Mouse (Mus musculus) CH12.LX (cell line): Measurements from ENCODE around the gene Trat1. TPM values are rescaled to one million over a fixed set of nuclear protein-coding genes. Genes with fewer than 3 reads are reported as not detected.

Source experiments
- DNase-seq: peaks from one replicate; pipeline ENCODE4 v3.0.0-alpha.2; 2013; ENCODE audit errors: extremely low read depth
- H3K27ac ChIP-seq: 2 replicates; pipeline ENCODE4 v1.5.1; 2012; ENCODE audit warnings: low read depth, mild to moderate bottlenecking, control low read depth, moderate library complexity; ENCODE audit not compliant: insufficient read depth
- H3K27me3 ChIP-seq: replicated peaks from 2 replicates; pipeline ENCODE3; 2012; ENCODE audit warnings: inconsistent platforms
- H3K36me3 ChIP-seq, 2 experiments: replicated peaks in 1 of 2; 2 replicates each; pipeline versions ENCODE3 to v1.6.1; 2012; ENCODE audit warnings: inconsistent platforms in 1 of 2, low read length in 1 of 2, mild to moderate bottlenecking in 1 of 2, mixed read lengths in 1 of 2, moderate library complexity in 1 of 2; ENCODE audit not compliant: control insufficient read depth in 1 of 2, insufficient read depth in 1 of 2
- H3K4me1 ChIP-seq, 2 experiments: 2 replicates each; pipeline ENCODE4 v1.6.1; 2012; ENCODE audit warnings: inconsistent platforms in 1 of 2, moderate library complexity in 1 of 2; ENCODE audit not compliant: insufficient read depth in 2 of 2, control insufficient read depth in 1 of 2
- H3K4me2 ChIP-seq: 2 replicates; pipeline ENCODE4 v1.6.1; 2012; ENCODE audit warnings: low read depth, mild to moderate bottlenecking, control low read depth; ENCODE audit not compliant: poor library complexity, insufficient read depth, severe bottlenecking
- H3K4me3 ChIP-seq, 3 experiments: fragments of 150-350 bp in 1 of 3; sonication (generic) in 1 of 3; replicated peaks in 1 of 3; 2 replicates each; pipeline versions ENCODE3 to v1.5.1; 2011 to 2012; ENCODE audit warnings: low read depth in 2 of 3, low read length in 2 of 3, mild to moderate bottlenecking in 2 of 3, moderate library complexity in 2 of 3, control low read depth in 1 of 3, improper control_type of control experiment in 1 of 3, inconsistent platforms in 1 of 3, mixed read lengths in 1 of 3; ENCODE audit not compliant: poor library complexity in 1 of 3
- H3K79me2 ChIP-seq: replicated peaks from 2 replicates; pipeline ENCODE4 v1.6.1; 2012; ENCODE audit warnings: mild to moderate bottlenecking, moderate library complexity; ENCODE audit not compliant: control insufficient read depth, poor library complexity, insufficient read depth, severe bottlenecking; ENCODE audit errors: extremely low read depth
- H3K9ac ChIP-seq: 2 replicates; pipeline ENCODE4 v1.6.1; 2012; ENCODE audit warnings: low read depth, mild to moderate bottlenecking, control low read depth, moderate library complexity; ENCODE audit not compliant: insufficient read depth
- H3K9me3 ChIP-seq: replicated peaks from 2 replicates; pipeline ENCODE3; 2012; ENCODE audit warnings: low read length, inconsistent platforms, mixed read lengths
- BHLHE40 ChIP-seq: IDR thresholded peaks from 2 replicates; pipeline ENCODE4 v1.6.1; 2011; ENCODE audit warnings: mild to moderate bottlenecking, low read depth, low read length, improper control_type of control experiment
- CHD2 ChIP-seq: IDR thresholded peaks from 2 replicates; pipeline ENCODE4 v1.6.1; 2011; ENCODE audit warnings: low read length, improper control_type of control experiment
- CTCF ChIP-seq, 2 experiments: IDR thresholded peaks in 1 of 2; conservative IDR thresholded peaks in 1 of 2; 2 replicates each; pipeline ENCODE4 v1.5.1; 2011 to 2012; ENCODE audit warnings: low read depth in 2 of 2, low read length in 2 of 2, improper control_type of control experiment in 1 of 2, inconsistent platforms in 1 of 2, mild to moderate bottlenecking in 1 of 2, moderate library complexity in 1 of 2
- E2F4 ChIP-seq: IDR thresholded peaks from 2 replicates; pipeline ENCODE4 v1.6.1; 2011; ENCODE audit warnings: low read depth, low read length, improper control_type of control experiment; ENCODE audit not compliant: insufficient replicate concordance
- ELF1 ChIP-seq: IDR thresholded peaks from 2 replicates; pipeline ENCODE4 v1.6.1; 2014; ENCODE audit warnings: low read depth, mild to moderate bottlenecking, inconsistent platforms, low read length, improper control_type of control experiment
- EP300 ChIP-seq: IDR thresholded peaks from 2 replicates; pipeline ENCODE4 v1.6.1; 2011; ENCODE audit warnings: low read length, improper control_type of control experiment
- ETS1 ChIP-seq: conservative IDR thresholded peaks from 2 replicates; pipeline ENCODE4 v1.6.1; 2012; ENCODE audit warnings: low read depth, mild to moderate bottlenecking, inconsistent platforms, low read length, improper control_type of control experiment, moderate library complexity
- GABPA ChIP-seq: IDR thresholded peaks from 2 replicates; pipeline ENCODE4 v1.6.1; 2012; ENCODE audit warnings: low read depth, low read length, improper control_type of control experiment, inconsistent platforms; ENCODE audit not compliant: insufficient replicate concordance
- HCFC1 ChIP-seq: IDR thresholded peaks from 2 replicates; pipeline ENCODE4 v1.6.1; 2012; ENCODE audit warnings: low read depth, mild to moderate bottlenecking, inconsistent platforms, low read length, improper control_type of control experiment
- IRF4 ChIP-seq: IDR thresholded peaks from 2 replicates; pipeline ENCODE4 v1.6.1; 2014; ENCODE audit warnings: low read depth, mild to moderate bottlenecking, inconsistent platforms, low read length, improper control_type of control experiment
- JUN ChIP-seq: IDR thresholded peaks from 2 replicates; pipeline ENCODE4 v1.6.1; 2011; ENCODE audit warnings: low read depth, mild to moderate bottlenecking, low read length, improper control_type of control experiment, moderate library complexity; ENCODE audit not compliant: insufficient read depth
- JUND ChIP-seq: conservative IDR thresholded peaks from 2 replicates; pipeline ENCODE4 v1.6.1; 2011; ENCODE audit warnings: low read depth, low read length, improper control_type of control experiment
- KAT2A ChIP-seq: IDR thresholded peaks from 2 replicates; pipeline ENCODE4 v1.6.1; 2012; ENCODE audit warnings: low read length, improper control_type of control experiment, inconsistent platforms; ENCODE audit not compliant: insufficient replicate concordance
- MAX ChIP-seq: IDR thresholded peaks from 2 replicates; pipeline ENCODE4 v1.6.1; 2011; ENCODE audit warnings: low read length, improper control_type of control experiment
- MAZ ChIP-seq: IDR thresholded peaks from 2 replicates; pipeline ENCODE4 v1.6.1; 2012; ENCODE audit warnings: low read depth, mild to moderate bottlenecking, inconsistent platforms, low read length, improper control_type of control experiment, moderate library complexity
- MEF2A ChIP-seq: IDR thresholded peaks from 2 replicates; pipeline ENCODE4 v1.6.1; 2014; ENCODE audit warnings: low read depth, mild to moderate bottlenecking, inconsistent platforms, low read length, improper control_type of control experiment, borderline replicate concordance
- MXI1 ChIP-seq: IDR thresholded peaks from 2 replicates; pipeline ENCODE4 v1.6.1; 2011; ENCODE audit warnings: mild to moderate bottlenecking, low read depth, low read length, improper control_type of control experiment
- NELFE ChIP-seq: IDR thresholded peaks from 2 replicates; pipeline ENCODE4 v1.6.1; 2011; ENCODE audit warnings: low read depth, low read length, improper control_type of control experiment
- NRF1 ChIP-seq: IDR thresholded peaks from 2 replicates; pipeline ENCODE4 v1.6.1; 2014; ENCODE audit warnings: low read depth, mild to moderate bottlenecking, inconsistent platforms, low read length, improper control_type of control experiment, moderate library complexity
- PAX5 ChIP-seq: IDR thresholded peaks from 2 replicates; pipeline ENCODE4 v1.6.1; 2012; ENCODE audit warnings: low read length, inconsistent platforms, mixed read lengths
- POLR2A ChIP-seq: IDR thresholded peaks from 2 replicates; pipeline ENCODE4 v1.6.1; 2011; ENCODE audit warnings: low read depth, mild to moderate bottlenecking, improper control_type of control experiment, low read length
- POLR2AphosphoS2 ChIP-seq: IDR thresholded peaks from 2 replicates; pipeline ENCODE4 v1.6.1; 2011; ENCODE audit warnings: low read depth, low read length, improper control_type of control experiment
- RAD21 ChIP-seq: IDR thresholded peaks from 2 replicates; pipeline ENCODE4 v1.6.1; 2011; ENCODE audit warnings: low read depth, mild to moderate bottlenecking, low read length, improper control_type of control experiment, moderate library complexity
- RCOR1 ChIP-seq: conservative IDR thresholded peaks from 2 replicates; pipeline ENCODE4 v1.6.1; 2012; ENCODE audit warnings: low read depth, mild to moderate bottlenecking, inconsistent platforms, low read length, improper control_type of control experiment
- SIN3A ChIP-seq: IDR thresholded peaks from 2 replicates; pipeline ENCODE4 v1.6.1; 2012; ENCODE audit warnings: low read length, improper control_type of control experiment, inconsistent platforms
- SMC3 ChIP-seq: IDR thresholded peaks from 2 replicates; pipeline ENCODE4 v1.6.1; 2011; ENCODE audit warnings: low read depth, low read length, improper control_type of control experiment
- TBP ChIP-seq: conservative IDR thresholded peaks from 2 replicates; pipeline ENCODE4 v1.6.1; 2011; ENCODE audit warnings: low read depth, low read length, improper control_type of control experiment
- TCF12 ChIP-seq: IDR thresholded peaks from 2 replicates; pipeline ENCODE4 v1.6.1; 2014; ENCODE audit warnings: low read depth, mild to moderate bottlenecking, inconsistent platforms, low read length, improper control_type of control experiment
- USF1 ChIP-seq: IDR thresholded peaks from 2 replicates; pipeline ENCODE4 v1.6.1; 2014; ENCODE audit warnings: low read depth, mild to moderate bottlenecking, inconsistent platforms, low read length, improper control_type of control experiment
- USF2 ChIP-seq: conservative IDR thresholded peaks from 2 replicates; pipeline ENCODE4 v1.6.1; 2011; ENCODE audit warnings: low read depth, low read length, improper control_type of control experiment
- ZKSCAN1 ChIP-seq: IDR thresholded peaks from 2 replicates; pipeline ENCODE4 v1.6.1; 2012; ENCODE audit warnings: low read depth, inconsistent platforms, low read length, improper control_type of control experiment, borderline replicate concordance
- ZMIZ1 ChIP-seq: IDR thresholded peaks from 2 replicates; pipeline ENCODE4 v1.6.1; 2012; ENCODE audit warnings: low read depth, mild to moderate bottlenecking, inconsistent platforms, low read length, improper control_type of control experiment
- ZNF384 ChIP-seq: IDR thresholded peaks from 2 replicates; pipeline ENCODE4 v1.6.1; 2012; ENCODE audit warnings: low read depth, low read length, improper control_type of control experiment, inconsistent platforms
- dilution Hi-C: fragments of 300-500 bp; cut with MboI; formaldehyde crosslinking; loops from 2 replicates; pipeline ENCODE4 v1.14.3; 2020; ENCODE audit warnings: low sequenced_read_pairs; ENCODE audit not compliant: extremely low pct_unique_long_range_greater_than_20kb, extremely low pct_ligation_motif_present
- in situ Hi-C: fragments of 300-500 bp; cut with MboI; formaldehyde crosslinking; loops from 3 replicates; pipeline ENCODE4 v1.14.3; 2019; ENCODE audit warnings: low sequenced_read_pairs, low pct_ligation_motif_present, low pct_unique_long_range_greater_than_20kb, mixed read lengths
- polyA plus RNA-seq: library from polyadenylated mRNA; unstranded; fragments of >175 nt; gene quantifications from 2 replicates; pipeline ENCODE4 v1.2.1, GENCODE M21; 2012; ENCODE audit warnings: low read depth; ENCODE audit not compliant: insufficient read length
- total RNA-seq, 2 experiments: library from RNA; depleted of rRNA; stranded (reverse); fragments of 300-350 nt in 1 of 2; fragments of >200 nt in 1 of 2; gene quantifications; 2 replicates each; pipeline ENCODE4 v1.2.3; 2012 to 2014

The Trat1 gene
- total and polyA plus RNA-seq, 3 experiments: not detected

DNA sequence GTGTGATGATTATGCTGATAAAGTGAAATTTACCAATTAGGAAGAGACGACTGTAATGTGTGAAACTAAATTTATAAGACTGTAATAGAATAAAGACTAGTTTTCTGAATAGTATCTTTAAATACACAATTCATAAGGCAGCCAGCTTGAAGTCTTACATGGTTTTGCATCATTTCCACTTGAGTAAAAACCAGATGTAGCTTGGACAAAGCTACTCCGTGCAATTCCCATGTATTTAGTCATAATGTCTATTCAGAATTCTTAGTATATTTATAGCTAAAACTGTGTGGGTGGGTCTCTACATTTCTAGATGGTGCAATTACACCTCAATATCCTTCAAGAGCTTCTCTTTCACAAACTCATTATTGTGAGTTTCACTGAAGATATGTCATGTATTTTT lies 33.4 kb downstream of the Trat1 start:
- Histone ChIP-seq H3K9me3 (peaks cover 24% of the 10 kb centered on the region), H3K4me2 (no peak overlapping the region), H3K27me3 (no peaks in the 10 kb centered on the region), H3K4me1 (peaks cover 4 to 13% of the 10 kb centered on the region in 2 experiments; a peak in 2 of 4 replicates), H3K27ac (no peak overlapping the region), H3K79me2 (no peaks in the 10 kb centered on the region), H3K4me3 (no peak overlapping the region), H3K36me3 (no peaks in the 10 kb centered on the region), H3K9ac (no peak overlapping the region)
- TF ChIP-seq IRF4: peak; percentile 22; the same call in 1 of the 2 replicates
- peak; percentile 24; the same call in 1 of the 2 replicates for TF ChIP-seq MEF2A
- TF ChIP-seq EP300: no peak
- dilution Hi-C loops: no loop called here
- no peak for DNase-seq
- in situ Hi-C loops: no loop called here

DNA sequence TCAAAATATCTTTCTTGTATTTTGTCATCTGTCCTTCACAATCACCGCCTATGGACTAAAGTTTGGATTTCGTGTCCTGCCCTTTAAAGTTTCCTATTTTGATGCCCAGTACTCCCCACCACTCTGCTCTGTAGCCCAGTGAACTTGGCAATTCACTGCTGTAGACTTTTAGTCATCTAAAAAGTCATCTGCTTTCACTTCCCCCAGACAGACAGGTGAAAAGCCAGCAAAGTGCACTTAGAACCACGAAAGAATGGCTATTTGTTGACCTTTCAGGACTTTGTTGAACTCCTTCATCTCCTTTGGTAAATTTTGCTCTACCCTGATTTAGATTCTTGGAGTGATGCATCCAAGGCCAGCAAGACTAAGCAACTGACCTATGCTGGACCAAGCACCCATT lies 34.9 kb downstream of the Trat1 start:
- dilution Hi-C loops: no loop called here
- no peaks in the 10 kb centered on the region for H3K36me3 ChIP-seq
- no peak for TF ChIP-seq KAT2A
- no peak for TF ChIP-seq SMC3
- TF ChIP-seq MEF2A: peak; percentile 43; the same call in 1 of the 2 replicates
- TF ChIP-seq TBP: no peak
- TF ChIP-seq ZMIZ1: no peak
- peak; percentile 53; the same call in 1 of the 2 replicates for TF ChIP-seq TCF12
- TF ChIP-seq RAD21: no peak
- TF ChIP-seq ELF1: no peak
- no peak for TF ChIP-seq NRF1
- no peak for TF ChIP-seq MXI1
- peak; percentile 91 for TF ChIP-seq IRF4
- TF ChIP-seq SIN3A: 0 out of 2 replicates have a peak, but pooled peaks have one; percentile 39
- no peak for TF ChIP-seq GABPA
- no peak for TF ChIP-seq POLR2AphosphoS2
- no peak for TF ChIP-seq ZKSCAN1
- peak; percentile 44; the same call in 1 of the 2 replicates for TF ChIP-seq ETS1
- TF ChIP-seq USF2: no peak
- peak; percentile 91 for TF ChIP-seq EP300
- TF ChIP-seq ZNF384: no peak
- TF ChIP-seq PAX5: no peak
- no peak for TF ChIP-seq HCFC1
- peak; percentile 31; the same call in 1 of the 2 replicates for TF ChIP-seq CHD2
- TF ChIP-seq E2F4: no peak
- 0 out of 2 replicates have a peak, but pooled peaks have one; percentile 9 for TF ChIP-seq JUN
- TF ChIP-seq NELFE: no peak
- no peak for TF ChIP-seq CTCF (conservative IDR thresholded peaks at IDR 0.05 in 1 of 2, IDR thresholded peaks at IDR 0.05 in 1 of 2; ENCODE audit: low read depth in 2 of 2, low read length in 2 of 2)
- TF ChIP-seq BHLHE40: peak; percentile 43; the same call in 1 of the 2 replicates
- TF ChIP-seq MAX: no peak
- TF ChIP-seq RCOR1: 0 out of 2 replicates have a peak, but pooled peaks have one; percentile 49
- TF ChIP-seq MAZ: no peak
- peak; percentile 37; the same call in 1 of the 2 replicates for TF ChIP-seq JUND
- no peak for TF ChIP-seq USF1
- TF ChIP-seq POLR2A: no peak

More for the DNA sequence above, 34.9 kb downstream of the Trat1 start:
- H3K27ac ChIP-seq: no peak overlapping the region
- H3K9ac ChIP-seq: no peak overlapping the region
- no peaks in the 10 kb centered on the region for H3K27me3 ChIP-seq
- H3K9me3 ChIP-seq: peaks cover 26% of the 10 kb centered on the region
- H3K4me3 ChIP-seq: no peak overlapping the region
- DNase-seq: peak; percentile 13
- in situ Hi-C loops: no loop called here
- peaks cover 4 to 13% of the 10 kb centered on the region in 2 experiments; a peak in 2 of 4 replicates for H3K4me1 ChIP-seq
- H3K4me2 ChIP-seq: no peak overlapping the region
- H3K79me2 ChIP-seq: no peaks in the 10 kb centered on the region
